Mouse (Mus musculus): ENCODE results near the gene Spa17.

Gene Spa17

DNA sequence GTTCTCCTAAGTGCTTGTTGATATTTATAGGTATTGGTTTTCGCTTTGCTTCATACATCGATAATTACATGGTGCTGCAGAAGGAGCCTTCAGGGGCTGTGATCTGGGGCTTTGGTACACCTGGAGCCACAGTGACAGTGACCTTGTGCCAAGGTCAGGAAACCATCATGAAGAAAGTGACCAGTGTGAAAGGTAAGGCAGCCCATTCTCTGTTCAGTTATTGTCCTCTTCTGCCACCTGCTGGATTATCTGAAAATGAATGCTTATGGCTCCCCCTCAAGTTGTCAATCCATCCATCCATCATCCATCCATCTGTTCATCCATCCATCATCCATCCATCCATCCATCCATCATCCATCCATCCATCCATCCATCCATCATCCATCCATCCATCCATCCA, 3.2 kb upstream of the Spa17 start:
- no peak for DNase-seq (ENCODE audit: low read depth, low spot score)

DNA sequence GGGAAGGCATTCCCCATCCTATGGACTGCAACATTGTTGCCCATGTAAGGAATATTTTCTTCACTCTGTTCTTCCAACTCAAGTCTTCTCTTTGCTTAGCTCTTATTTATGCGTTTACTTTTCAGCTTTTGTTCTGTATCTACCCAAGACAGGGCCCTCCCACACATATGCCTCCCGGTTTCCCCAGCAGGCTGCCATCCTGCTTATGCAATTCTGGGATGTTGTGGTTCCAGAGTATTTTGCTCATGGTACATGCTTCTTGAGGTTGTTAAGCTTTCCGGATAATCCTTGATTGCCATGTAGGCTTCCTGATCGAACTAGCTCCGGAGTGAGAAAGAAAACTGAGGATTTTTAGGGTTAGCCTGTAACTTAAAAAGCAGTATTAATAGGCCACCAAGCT, 1.7 kb upstream of the Spa17 start:
- DNase-seq (ENCODE audit: low read depth, low spot score): no peak

DNA sequence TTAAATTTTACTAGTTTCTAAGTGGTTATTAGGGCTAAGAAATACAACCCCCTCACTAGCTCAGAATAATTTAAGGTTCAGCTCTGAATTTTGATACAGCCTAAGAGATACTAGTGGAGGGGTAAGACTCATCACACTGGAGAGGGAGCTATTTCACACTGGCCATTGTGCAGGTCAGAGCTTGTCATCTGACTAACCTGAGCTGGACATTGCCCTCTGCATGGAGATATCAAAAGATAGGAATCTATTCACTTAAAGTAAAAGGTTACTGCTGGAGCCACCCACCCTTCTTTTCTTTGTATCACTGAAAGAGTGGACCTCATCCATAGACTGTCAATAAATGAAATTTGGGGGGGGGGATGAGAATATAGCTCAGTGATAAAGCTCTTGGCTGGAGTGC, 794 bp upstream of the Spa17 start:
- no peak for DNase-seq (ENCODE audit: low read depth, low spot score)

DNA sequence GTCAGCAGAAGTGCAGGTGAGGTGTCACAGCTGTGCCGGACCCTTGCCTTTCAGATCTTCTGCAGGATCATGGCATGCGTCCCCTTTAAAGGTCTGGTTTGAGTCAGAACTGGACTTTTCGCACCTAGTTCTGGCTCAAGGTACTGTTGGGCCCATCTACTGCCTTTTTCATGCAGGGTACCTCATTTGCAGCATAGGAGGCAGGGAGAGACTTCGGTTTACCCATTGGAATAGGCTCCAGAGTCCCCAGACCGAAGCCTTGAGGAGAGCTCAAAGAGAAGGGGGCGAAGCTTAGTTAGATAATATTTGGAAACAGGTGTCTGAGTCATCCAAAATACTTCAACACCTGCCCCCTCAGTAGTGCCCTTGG, 374 bp upstream of the Spa17 start:
- no peak for DNase-seq (ENCODE audit: low read depth, low spot score)

DNA sequence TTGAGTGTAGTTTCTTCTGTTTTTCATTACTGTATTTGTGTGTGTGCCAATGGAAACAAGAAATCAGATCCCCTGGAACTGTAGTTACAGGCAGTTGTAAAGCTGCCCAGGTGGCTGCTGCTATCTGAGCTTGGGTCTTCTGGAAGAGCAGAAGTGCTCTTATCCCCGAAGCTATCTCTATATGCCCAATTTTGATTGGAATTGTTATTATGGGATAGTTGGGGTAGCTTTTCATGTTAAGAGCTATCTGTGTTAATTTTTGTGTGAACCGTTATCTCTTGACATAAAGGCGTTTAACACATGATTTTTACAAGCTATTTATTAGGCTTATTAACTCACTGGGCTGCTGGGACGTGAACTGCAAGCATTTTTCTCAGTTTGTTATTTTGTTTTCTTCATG, 4.0 kb downstream of the Spa17 start:
- no peak for DNase-seq (ENCODE audit: low read depth, low spot score)

DNA sequence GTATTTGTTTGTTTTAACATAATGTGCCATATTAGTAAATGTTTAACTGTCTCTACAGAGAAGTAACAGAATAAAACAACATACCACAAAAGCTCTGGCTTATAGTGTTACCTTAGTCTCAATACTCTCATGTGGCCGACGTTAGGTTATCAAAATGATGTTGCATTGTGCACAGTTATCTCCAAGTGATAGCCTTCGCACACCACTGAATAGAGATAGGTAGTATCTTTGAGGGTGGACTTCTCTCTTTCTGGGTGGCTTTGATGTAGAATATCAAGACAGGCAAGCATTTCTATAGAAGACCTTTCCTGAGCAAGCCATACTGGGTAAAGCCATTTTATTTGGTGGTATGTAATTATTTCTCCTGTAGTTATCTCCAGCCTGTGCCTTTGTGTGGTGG, 8.4 kb downstream of the Spa17 start:
- DNase-seq (ENCODE audit: low read depth, low spot score): no peak

DNA sequence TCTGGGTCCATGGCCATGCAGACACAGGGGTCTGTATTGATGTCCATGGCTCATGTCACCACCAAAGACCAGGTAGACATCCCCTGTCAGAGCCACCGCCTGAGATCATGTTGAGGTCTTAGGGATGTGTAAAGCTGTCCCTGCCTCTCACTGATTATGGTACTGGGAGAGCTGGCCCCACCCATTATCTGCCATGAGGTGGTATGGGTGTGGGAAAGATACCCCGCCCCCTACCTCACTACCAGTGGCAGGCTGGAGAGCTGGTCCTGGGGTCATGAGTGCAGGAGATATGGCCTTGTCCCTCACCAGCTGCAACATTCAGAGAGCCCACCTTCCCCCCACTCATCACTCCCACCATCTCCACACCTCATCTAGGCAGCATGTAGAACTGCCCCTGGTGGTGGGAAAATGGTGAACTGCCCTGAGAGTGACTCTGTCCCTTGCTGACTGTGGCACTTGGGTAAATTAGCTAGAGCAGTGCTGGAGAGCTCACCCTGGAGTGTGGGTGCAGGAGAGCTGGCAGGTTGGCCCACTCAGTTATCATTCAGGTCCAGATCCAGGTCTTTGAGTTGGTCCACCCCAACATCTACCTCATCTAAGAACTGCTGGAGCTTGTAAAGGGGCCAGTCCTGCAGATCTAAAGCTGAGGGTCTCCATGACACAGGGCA, 12.8 kb downstream of the Spa17 start:
- no peak for DNase-seq (ENCODE audit: low read depth, low spot score)

DNA sequence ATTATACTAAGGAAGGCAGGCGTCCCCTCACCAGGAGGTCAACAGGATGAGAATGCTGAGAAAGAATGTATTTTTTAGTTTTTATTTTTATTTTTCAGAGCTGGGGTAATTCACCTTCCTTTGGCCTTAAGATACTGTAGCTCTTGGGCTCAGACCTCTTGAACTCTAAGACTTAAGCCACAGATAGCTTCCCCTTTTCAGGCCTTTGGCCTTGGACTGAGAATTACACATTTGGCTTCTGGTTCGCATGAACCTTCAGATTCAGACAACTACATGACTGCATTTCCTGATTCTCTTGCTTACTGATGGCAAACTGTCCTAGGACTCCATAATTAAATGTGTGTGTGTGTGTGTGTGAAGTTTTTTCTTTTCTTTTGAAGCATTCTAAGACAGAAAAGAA, 14.9 kb downstream of the Spa17 start:
- no peak for DNase-seq (ENCODE audit: low read depth, low spot score)

DNA sequence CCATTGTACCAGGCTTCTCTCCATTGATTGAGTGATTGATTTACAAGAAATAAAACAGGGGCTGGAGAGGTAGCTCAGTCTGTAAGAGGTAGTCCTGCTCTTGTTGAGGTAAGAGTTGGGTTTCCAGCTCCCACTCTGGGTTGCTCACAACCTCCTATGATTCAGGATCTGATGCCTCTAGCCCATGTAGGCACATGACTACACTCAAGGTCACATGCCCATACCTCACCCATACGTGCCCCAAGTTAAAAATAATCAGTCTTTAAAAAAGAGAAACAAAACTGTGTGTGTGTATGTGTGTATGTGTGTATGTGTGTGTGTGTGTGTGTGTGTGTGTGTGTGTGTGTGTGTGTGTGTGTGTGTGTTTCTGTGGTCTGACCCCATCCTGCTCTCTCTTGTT, 18.0 kb downstream of the Spa17 start:
- DNase-seq (ENCODE audit: low read depth, low spot score): no peak

DNA sequence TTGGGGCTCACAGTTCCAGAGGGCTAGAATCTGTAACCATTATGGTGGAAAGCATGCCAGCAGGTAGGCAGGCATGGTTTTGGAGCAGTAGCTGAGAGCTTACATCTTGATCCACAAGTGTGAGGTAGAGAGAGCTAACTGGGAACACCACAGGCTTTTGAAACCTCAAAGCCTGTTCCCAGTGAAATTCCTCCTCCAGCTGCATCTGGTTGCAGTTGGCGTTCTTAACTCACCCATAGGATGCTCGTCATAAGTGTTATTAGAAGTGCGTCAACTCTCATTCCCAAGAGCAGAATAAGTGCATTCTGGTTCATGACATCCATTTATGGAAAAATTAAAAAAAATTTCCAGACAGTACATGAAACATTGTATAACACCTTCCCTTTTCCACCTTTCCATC, 19.8 kb downstream of the Spa17 start:
- no peak for DNase-seq (ENCODE audit: low read depth, low spot score)

DNA sequence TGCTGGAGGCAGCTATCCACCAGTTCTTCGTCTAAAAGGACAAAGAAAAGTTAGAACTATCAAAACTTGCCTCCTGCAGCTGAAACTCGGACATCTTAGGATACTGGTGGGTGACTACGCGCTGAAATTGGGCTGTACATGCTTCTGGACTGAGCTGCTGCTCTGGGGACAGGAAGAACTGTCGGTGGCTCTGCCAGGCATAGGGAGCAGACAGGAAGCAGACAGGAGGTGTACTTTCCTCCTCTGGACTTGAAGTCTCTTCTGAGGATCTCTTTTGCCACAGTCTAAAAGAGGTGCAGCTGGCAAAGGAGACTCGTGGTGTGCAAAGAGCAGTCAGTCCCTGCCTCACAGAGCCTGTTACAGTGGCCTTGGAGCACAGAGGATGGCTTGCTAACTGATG, 20.9 kb downstream of the Spa17 start:
- no peak for DNase-seq (ENCODE audit: low read depth, low spot score)

DNA sequence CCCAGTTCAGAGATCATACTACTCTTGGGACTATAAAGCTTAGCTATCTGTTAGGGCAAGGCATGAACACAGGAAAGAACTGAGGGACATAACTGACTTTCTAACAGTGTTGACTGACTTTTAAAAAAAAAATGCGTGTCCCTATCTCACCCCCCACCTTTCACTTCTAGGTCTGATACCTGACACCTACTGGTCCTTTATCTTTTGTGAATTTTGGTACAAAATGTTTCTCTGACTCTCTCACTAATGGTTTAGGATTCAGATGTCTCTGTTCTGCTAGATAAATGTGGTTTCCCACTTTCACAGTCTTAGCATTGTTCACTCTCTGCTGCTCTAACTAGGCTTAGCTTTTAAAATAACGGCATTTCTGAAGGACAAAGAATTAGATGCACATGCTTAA, 21.5 kb downstream of the Spa17 start:
- no peak for DNase-seq (ENCODE audit: low read depth, low spot score)

DNA sequence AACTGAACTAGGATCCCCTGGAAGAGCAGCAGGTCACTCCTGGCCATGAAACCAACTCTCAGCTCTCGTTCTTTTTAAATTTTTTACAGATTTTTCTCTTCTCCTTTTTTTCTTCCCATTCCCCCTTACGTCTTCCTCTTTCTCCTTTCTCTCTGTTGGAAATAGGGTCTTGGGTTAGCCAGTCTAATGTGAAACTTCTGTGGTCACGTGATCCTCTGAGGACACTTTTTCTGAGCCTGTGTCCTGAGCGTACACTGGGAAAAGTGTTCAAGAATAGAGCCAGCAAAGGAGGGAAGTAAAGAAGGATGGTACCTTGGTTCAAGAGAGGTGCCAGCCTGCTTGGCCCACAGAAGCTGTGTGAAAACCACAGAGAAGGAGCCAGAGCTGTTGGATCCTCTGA, 23.1 kb downstream of the Spa17 start:
- no peak for DNase-seq (ENCODE audit: low read depth, low spot score)

DNA sequence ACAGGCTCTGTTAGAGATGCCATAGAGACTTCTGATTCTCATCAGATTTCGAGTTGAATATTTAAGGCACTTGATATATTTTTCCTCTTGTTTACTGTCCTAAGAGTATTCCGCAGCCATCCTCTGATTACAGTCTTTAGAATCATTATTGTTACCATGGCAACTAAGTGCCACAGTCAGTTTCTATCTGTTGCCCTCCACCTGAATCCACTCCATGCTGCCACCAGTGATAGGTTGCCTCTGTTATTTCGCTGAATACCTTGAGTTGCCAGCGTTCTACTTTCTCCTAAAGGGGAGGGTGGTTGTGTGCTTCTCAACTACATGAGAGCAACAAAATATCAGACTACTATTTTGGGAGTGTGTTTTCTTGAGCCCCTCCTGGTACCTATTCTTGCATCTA, 26.8 kb downstream of the Spa17 start:
- DNase-seq (ENCODE audit: low read depth, low spot score): no peak

DNA sequence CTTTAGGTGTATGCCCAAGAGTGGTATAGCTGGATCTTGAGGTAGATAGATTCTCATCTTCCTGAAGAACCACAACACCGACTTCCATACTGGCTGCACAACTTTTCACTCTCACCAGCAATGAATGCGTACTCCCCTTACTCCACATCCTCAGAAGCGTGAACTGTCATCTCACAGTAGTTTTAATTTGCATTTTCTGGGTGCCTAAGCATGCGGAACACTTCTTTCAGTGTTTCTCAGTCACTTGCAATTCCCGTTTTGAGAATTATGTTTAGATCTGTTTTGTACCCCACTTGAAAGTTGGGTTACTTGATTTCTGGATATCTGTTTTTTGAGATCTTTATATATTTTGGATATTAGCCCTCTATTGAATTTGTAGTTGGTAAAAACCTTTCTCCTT, 29.9 kb downstream of the Spa17 start:
- no peak for DNase-seq (ENCODE audit: low read depth, low spot score)

DNA sequence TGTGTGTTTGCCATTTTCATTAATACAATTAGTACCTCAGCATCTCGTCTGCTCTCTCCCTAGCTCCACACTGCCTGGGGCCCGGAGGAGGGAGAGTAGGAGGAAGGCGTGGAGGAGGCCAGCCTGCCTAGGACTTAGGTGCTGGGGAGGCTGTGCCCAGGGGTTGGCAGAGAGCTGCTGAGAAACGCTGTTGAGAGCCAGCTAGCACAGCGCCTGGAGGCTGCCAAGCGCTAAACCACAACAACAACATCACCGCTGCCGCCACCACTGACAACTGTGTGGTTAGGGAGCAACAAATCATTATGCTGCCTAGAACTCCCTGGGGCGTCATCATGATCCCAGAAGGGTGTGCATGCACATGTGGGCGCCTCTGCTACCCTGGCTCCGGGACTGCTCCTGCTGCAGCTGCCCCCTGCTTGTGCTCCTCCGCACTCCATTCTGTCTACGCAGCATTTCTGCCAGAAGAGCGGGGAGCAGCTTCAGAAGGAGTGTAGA, 37.0 kb downstream of the Spa17 start:
- no peak for DNase-seq (ENCODE audit: low read depth, low spot score)

DNA sequence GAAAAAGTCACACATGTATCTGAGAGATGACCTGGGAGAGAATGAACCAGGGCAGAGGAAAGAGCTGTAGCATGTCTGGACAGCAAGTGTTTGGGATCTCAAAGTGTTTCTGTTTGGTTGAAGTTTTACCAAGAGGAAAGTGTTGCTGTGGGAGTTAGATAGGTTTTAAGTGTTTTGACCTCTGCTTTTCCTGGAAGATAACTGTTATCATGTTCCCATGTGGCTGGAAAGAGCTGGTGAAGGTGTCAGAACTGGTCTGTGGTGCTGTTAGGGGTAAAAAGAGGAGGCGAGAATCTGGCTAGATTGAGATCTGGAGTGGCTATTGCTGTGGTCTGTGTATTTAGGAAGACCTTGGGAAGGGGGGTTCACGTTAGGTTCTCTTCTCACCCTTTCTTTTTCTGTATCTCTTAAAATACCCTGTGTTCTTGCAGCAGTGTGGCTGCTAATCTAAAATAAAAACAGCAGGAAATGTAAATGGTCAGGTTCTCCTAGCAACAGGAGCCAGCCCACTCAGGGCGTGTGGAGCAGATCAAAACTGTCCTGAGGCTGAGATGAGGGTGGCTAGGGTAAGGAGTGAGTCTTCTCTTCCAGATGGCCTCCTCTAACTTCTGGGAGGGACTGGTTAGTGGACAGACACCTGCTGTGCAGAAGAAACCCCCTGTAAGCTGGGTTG, 41.2 kb downstream of the Spa17 start:
- no peak for DNase-seq (ENCODE audit: low read depth, low spot score)

DNA sequence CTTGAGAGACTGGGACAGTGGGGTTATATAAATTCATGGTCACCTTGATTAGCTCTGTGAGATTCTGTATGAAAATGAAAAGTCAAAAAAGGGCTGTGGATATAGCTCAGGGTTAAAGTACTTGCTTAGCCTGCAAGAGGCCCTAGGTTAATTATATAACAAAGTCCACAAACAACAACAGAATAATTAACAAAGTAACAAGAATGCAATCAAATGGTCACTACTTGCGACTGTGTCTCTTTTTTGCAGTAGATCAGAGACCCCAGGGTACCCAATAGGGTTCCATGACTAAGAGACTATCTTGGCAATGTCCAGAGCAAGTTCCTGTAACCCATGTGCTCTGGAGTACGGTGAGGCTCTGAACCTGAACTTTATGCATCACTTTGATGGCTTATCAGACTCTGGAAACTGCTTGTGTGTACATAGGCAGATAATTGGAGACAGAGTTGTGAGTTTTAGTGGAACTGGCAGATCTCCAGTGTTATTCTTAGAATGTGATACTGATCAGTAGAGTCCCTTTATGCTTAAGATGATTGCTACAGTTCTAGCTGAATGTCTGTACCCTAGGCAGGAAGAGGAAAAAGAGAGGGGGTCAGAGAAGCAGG, 44.2 kb downstream of the Spa17 start:
- no peak for DNase-seq (ENCODE audit: low read depth, low spot score)

DNA sequence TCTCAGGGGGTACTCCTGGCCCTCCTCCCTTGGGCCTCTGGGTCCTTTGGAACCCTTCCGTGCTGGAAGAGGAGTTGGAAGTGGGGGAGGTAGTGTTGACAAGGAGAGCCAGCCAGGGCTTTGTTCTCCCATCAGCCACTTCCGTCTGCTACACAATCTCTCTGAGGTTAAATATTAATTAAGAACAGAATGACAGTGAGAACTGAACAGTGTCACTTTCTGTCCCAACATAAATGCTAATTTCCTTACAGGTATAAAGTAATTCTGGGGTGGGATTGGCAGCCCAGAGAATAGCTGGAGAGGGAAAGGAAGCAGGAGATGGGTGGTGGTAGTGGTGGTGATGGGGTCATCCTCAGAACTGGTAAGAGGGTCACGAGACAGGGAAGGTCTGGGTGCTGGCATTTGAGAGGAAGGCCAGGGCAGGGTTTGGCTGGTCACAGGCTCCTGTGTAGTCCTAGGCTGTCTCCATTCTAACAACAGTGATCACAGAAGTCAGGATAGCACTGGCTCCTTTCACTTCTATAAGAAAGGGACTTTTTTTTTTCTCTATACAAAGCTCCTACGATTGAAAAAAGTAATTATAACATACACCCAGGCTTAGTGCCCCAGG, 44.8 kb downstream of the Spa17 start:
- DNase-seq (ENCODE audit: low read depth, low spot score): no peak

DNA sequence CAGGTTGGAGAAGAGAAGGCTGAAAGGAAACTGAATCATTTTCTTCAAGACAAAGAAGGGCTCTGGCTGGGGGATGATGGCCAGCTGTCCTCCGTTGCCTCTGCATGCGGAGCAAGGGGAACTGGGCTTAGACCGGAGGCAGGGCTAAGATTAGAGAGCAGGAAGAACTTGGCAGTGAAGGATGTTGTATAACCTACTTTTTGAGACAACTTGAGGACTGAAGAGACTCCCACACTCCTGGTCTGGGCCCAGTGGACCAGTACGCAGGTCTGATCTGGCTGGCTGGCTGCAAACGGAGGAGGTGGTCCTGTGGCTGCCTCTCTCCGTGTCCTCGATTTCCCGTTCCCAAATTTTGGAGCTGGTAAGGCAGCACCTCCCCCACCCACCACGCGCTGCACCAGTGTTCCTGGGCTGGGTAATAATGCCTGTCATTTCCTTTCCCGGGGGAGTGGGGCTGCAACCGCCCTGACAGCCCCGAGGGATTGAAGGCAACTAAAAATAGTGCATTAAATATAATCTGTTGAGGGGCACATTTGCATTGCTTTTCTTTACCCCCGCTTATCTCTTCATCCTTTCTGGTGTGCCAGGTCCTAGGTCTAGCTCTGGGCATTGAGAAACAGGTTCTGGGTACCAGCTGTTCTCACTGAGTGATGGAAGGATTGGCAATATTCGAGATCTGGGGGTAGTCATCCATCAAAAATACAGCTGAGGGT, 45.5 kb downstream of the Spa17 start:
- DNase-seq (ENCODE audit: low read depth, low spot score): no peak

DNA sequence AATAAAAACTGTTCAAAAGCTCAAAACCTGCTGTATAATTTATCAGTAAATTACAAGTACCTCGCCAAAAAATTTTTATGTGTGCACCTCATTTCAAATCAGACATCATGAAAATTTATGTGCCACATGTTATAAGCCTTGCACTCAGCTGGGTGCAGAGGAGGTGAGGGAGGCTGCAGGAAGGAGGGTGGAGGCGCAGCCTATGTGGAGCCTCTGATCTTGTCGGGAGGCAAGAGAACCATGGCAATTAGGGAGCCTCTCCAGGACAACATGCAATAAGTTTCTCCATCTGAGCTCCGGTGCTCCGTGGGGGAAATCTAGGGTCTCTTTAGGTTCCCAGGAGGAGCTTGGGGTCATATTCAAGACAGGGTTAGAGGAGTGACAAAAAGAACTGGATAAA, 46.1 kb downstream of the Spa17 start:
- no peak for DNase-seq (ENCODE audit: low read depth, low spot score)

DNA sequence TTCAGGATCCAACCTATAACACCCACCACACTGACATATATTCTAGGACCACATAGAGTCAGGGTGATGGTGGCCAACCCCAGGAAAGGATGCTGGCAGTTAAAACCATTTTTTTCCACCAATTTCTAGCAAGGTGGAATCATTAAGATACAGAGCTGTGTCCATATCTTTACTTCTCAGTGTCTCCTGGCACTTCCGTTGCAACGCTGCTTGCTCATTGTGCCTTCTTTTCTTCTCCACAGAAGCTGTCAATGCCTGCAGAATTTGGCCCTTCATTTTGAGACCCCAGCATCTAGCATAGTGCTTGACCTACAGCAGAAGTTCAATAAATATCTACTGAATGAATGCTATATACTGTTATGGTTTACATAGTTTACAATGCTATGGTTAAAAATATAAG, 46.5 kb downstream of the Spa17 start:
- DNase-seq (ENCODE audit: low read depth, low spot score): no peak

Measured in WW6 (cell line).